Mouse (Mus musculus): ENCODE results near the gene Plch1. TPM values are rescaled to one million over a fixed set of nuclear protein-coding genes. Genes with fewer than 3 reads are reported as not detected.
A peak's percentile ranks its signal among the peaks of the same experiment; 100 is the strongest.

Plch1 gene
- polyA plus RNA-seq, 1 experiment from 2014 or later = 34.0 TPM

DNA sequence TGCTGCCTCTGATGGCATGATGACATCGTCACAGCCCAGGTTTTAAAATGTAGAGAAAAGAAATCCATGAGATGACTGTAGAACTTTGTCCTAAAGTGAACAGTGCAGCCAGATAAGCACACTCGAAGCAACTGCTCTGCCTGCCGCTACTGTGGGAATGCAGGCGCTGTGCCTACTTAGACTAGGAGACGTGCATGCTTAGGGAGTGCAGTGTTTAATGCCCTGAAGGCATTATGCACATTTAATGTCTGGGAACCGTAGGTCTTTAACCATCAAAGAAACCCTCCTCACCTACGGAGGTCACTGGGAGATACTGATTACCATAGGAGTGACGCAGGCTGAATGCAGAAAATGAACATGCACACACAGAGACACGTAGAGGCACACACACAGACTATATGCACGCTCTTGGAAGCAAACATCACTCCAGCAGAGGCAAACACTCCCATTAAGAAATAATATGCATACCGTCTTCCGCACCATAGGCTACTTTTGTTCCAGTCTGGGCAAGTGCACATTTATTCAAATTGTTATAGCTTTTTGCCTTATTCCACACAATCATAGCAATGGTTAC, 48.1 kb downstream of the Plch1 start:
- Histone ChIP-seq H3K9ac (replicated peaks) (no peak overlapping the region), H3K36me3 (no peaks in the 10 kb centered on the region), H3K27me3 (no peaks in the 10 kb centered on the region), H3K9me3 (no peaks in the 10 kb centered on the region), H3K4me1 (peaks cover 14% of the 10 kb centered on the region), H3K4me2 (replicated peaks) (peak overlapping the region; percentile 16), H3K27ac (replicated peaks) (0 out of 2 replicates have a peak overlapping the region, but pooled peaks have one; percentile 27), H3K4me3 (no peak overlapping the region)
- ATAC-seq (ENCODE audit: low FRiP score, low read depth) = peak; percentile 85
- WGBS = 33% methylated on average over 12 of the region's 12 CpGs

DNA sequence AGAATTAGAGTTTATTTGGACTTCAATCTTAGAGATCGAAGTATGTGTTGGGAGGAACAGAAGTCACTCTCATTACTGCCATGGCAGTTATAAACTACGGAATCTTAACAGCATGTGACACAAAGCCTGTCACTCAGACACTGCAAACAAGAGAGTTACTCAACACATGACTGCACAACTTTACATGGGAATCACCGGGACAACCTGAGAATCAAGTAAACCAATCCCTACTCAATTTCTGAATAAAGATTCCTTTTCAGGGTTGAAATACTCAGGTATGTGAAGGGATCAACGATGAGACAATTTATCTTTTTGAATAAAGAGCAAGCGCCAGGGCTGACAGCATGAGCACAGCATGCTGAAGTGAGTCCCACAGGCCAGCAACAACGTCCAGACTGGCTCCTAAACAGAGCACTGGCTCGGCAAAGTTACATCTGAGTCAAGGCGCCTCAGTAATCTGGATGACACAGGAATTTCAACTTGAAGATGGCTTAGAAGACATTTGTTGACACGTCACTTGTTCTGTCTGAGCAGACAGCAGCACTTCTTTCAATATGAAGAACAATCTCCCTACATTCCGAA, 49.4 kb downstream of the Plch1 start:
- Histone ChIP-seq H3K4me1 (peaks cover 14% of the 10 kb centered on the region), H3K4me3 (0 out of 2 replicates have a peak overlapping the region, but pooled peaks have one; percentile 4), H3K27me3 (no peaks in the 10 kb centered on the region), H3K9me3 (no peaks in the 10 kb centered on the region), H3K27ac (replicated peaks) (no peak overlapping the region), H3K9ac (replicated peaks) (no peak overlapping the region), H3K4me2 (replicated peaks) (no peak overlapping the region), H3K36me3 (no peaks in the 10 kb centered on the region)
- 20% methylated on average over 10 of the region's 10 CpGs for WGBS
- no peak; the same call in 1 of the 2 replicates for ATAC-seq (ENCODE audit: low FRiP score, low read depth)

- Histone ChIP-seq H3K4me1 (no peaks in the 10 kb centered on the region), H3K9me3 (no peaks in the 10 kb centered on the region), H3K4me3 (no peak overlapping the region), H3K9ac (replicated peaks) (no peak overlapping the region), H3K36me3 (no peaks in the 10 kb centered on the region), H3K27me3 (no peaks in the 10 kb centered on the region), H3K27ac (replicated peaks) (no peak overlapping the region), H3K4me2 (replicated peaks) (no peak overlapping the region)
- WGBS = 78% methylated on average over 4 of the region's 4 CpGs
- no peak for ATAC-seq (ENCODE audit: low FRiP score, low read depth)
Observed at GRCm38 (mm10) chr3:63844141-63844540, 55.1 kb downstream of the Plch1 start.

GRCm38 (mm10) chr3:63842436-63842835, 56.8 kb downstream of the Plch1 start:
- no peaks in the 10 kb centered on the region for H3K9me3 ChIP-seq
- H3K27me3 ChIP-seq = no peaks in the 10 kb centered on the region
- H3K4me2 ChIP-seq (replicated peaks) = no peak overlapping the region
- H3K9ac ChIP-seq (replicated peaks) = no peak overlapping the region
- H3K4me1 ChIP-seq = 0 out of 2 replicates have a peak, but pooled peaks cover 1% of the 10 kb centered on the region
- no peak for ATAC-seq (ENCODE audit: low FRiP score, low read depth)
- no peaks in the 10 kb centered on the region for H3K36me3 ChIP-seq
- 66% methylated on average over 4 of the region's 4 CpGs for WGBS
- no peak overlapping the region for H3K27ac ChIP-seq (replicated peaks)
- no peak overlapping the region for H3K4me3 ChIP-seq

DNA sequence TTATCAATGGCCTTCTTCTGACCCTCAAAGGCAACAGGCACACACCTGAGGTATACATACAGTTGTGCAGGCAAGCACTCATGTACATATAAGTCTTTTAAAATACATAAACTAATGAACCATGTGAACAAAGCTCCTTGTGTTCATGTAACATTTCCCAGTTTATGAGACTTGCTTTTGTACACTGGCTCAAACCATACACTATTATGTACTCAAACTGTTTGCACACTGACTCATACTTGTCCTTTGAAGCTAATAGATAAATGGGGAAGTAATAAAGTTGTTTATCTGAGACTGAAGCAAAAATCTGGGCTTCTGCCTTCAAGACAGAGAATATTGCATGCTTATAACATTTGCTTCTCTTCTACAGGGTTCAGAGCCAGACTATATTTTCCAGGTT, 61.5 kb downstream of the Plch1 start:
- Histone ChIP-seq H3K4me1 (peaks cover 16% of the 10 kb centered on the region), H3K4me3 (no peak overlapping the region), H3K36me3 (no peaks in the 10 kb centered on the region), H3K4me2 (replicated peaks) (no peak overlapping the region), H3K27me3 (no peaks in the 10 kb centered on the region), H3K9me3 (no peaks in the 10 kb centered on the region), H3K9ac (replicated peaks) (no peak overlapping the region), H3K27ac (replicated peaks) (no peak overlapping the region)
- ATAC-seq (ENCODE audit: low FRiP score, low read depth) = no peak

DNA sequence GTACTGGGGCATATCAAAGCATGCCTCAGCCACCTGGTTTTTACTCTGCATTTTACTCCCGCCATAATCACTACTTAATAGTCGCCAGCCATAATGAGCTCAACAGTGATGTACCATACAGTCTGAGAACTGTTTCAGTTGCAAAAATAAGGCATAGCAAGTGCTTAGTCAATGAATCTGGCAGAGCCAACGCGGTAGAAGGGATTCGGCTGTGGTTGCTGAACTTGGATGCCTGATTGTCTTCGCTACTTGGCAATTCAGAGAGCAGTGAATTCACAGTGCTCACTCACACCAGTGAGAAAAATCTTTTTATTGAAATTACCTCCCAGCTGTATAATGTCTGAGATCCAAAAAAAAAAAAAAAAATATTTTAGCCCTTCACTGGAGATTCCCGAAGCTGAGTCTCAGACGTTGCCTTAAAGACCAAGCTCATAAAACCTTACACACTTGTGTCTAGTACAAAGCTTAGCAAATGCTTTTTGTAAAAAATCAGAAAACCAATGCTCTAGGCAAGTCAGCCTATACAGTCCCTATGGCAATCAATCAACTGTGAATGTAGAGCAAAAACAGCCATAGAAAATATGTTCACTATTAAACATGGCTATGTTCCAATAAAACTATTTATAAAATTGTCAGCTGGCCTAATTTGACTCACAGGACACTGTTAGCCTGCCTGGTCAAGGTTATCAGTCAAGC, 62.2 kb downstream of the Plch1 start:
- H3K4me2 ChIP-seq (replicated peaks) = no peak overlapping the region
- H3K36me3 ChIP-seq = no peaks in the 10 kb centered on the region
- H3K9me3 ChIP-seq = no peaks in the 10 kb centered on the region
- no peak overlapping the region for H3K27ac ChIP-seq (replicated peaks)
- WGBS = 89% methylated on average over 8 of the region's 8 CpGs
- no peak overlapping the region for H3K9ac ChIP-seq (replicated peaks)
- ATAC-seq (ENCODE audit: low FRiP score, low read depth) = no peak
- H3K4me3 ChIP-seq = no peak overlapping the region
- peaks cover 16% of the 10 kb centered on the region for H3K4me1 ChIP-seq
- H3K27me3 ChIP-seq = no peaks in the 10 kb centered on the region

GRCm38 (mm10) chr3:63835816-63836215, 63.5 kb downstream of the Plch1 start:
- no peaks in the 10 kb centered on the region for H3K9me3 ChIP-seq
- H3K4me3 ChIP-seq = no peak overlapping the region
- no peak for ATAC-seq (ENCODE audit: low FRiP score, low read depth)
- no peaks in the 10 kb centered on the region for H3K36me3 ChIP-seq
- no peak overlapping the region for H3K9ac ChIP-seq (replicated peaks)
- H3K4me2 ChIP-seq (replicated peaks) = no peak overlapping the region
- peaks cover 16% of the 10 kb centered on the region for H3K4me1 ChIP-seq
- no peaks in the 10 kb centered on the region for H3K27me3 ChIP-seq
- no peak overlapping the region for H3K27ac ChIP-seq (replicated peaks)

DNA sequence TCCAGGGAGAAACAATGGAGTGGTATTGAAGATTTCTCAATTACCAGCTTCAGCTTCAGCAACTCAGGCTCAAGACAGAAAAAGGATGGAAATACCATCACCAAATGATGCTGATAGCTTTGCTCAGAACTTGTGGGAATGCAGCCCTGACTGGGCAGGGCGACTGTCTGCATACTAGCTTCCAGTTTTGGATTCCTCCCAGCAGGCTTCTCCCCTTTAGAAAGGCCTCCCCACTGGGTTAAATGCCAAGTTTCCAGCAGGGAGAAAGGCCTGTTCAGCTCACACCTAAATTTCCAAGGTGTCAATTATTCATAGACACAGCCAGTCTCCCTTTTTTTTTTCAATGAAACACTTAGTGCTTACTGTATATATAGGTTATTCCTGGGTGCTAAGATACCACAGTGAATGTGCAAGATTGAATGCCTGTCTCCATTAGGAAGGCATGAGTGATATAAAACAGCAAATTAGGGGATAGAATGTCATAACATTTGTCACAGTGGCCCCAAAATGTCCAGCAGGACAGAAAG, 75.3 kb downstream of the Plch1 start:
- H3K9ac ChIP-seq (replicated peaks) = no peak overlapping the region
- H3K27me3 ChIP-seq = no peaks in the 10 kb centered on the region
- no peak overlapping the region for H3K4me3 ChIP-seq
- no peaks in the 10 kb centered on the region for H3K36me3 ChIP-seq
- H3K4me1 ChIP-seq = peaks cover 7% of the 10 kb centered on the region
- WGBS = 13% methylated on average over 1 of the region's 1 CpGs
- H3K4me2 ChIP-seq (replicated peaks) = no peak overlapping the region
- no peak overlapping the region for H3K27ac ChIP-seq (replicated peaks)
- H3K9me3 ChIP-seq = no peaks in the 10 kb centered on the region
- ATAC-seq (ENCODE audit: low FRiP score, low read depth) = no peak

GRCm38 (mm10) chr3:63822631-63823030, 76.6 kb downstream of the Plch1 start:
- no peak for ATAC-seq (ENCODE audit: low FRiP score, low read depth)
- no peak overlapping the region for H3K27ac ChIP-seq (replicated peaks)
- no peak overlapping the region for H3K4me3 ChIP-seq

DNA sequence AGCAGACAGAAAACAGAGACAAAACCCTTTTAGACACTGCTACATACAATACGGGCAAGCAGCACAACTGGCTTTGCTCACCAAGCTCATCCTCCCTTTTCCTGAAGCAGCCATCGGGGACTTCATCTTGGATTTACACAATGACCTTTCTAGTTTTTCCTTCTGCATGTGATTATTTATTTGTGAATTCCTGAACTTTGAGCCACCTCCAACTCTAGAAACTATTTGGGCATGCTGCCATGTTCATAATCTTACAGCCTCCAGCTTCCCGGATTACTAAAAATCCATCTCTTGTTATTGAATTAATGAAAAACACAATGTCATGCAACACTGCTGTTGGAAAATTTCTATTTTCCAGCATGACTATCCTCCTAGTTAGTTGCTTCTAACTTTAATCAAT, 84.1 kb downstream of the Plch1 start:
- Histone ChIP-seq H3K27me3 (no peaks in the 10 kb centered on the region), H3K4me3 (no peak overlapping the region), H3K4me2 (replicated peaks) (no peak overlapping the region), H3K4me1 (no peaks in the 10 kb centered on the region), H3K9ac (replicated peaks) (no peak overlapping the region), H3K9me3 (no peaks in the 10 kb centered on the region), H3K27ac (replicated peaks) (no peak overlapping the region), H3K36me3 (no peaks in the 10 kb centered on the region)
- ATAC-seq (ENCODE audit: low FRiP score, low read depth) = no peak
- 86% methylated on average over 3 of the region's 3 CpGs for WGBS

More at GRCm38 (mm10) chr3:63822631-63823030, 76.6 kb downstream of the Plch1 start:
- H3K4me2 ChIP-seq (replicated peaks) = no peak overlapping the region
- H3K9ac ChIP-seq (replicated peaks) = no peak overlapping the region
- peaks cover 7% of the 10 kb centered on the region for H3K4me1 ChIP-seq
- no peaks in the 10 kb centered on the region for H3K9me3 ChIP-seq
- H3K27me3 ChIP-seq = no peaks in the 10 kb centered on the region
- H3K36me3 ChIP-seq = no peaks in the 10 kb centered on the region

- WGBS = 80% methylated on average over 1 of the region's 1 CpGs
- H3K27ac ChIP-seq (replicated peaks) = no peak overlapping the region
- H3K4me3 ChIP-seq = no peak overlapping the region
- no peak overlapping the region for H3K4me2 ChIP-seq (replicated peaks)
- H3K36me3 ChIP-seq = no peaks in the 10 kb centered on the region
- no peak overlapping the region for H3K9ac ChIP-seq (replicated peaks)
- no peaks in the 10 kb centered on the region for H3K9me3 ChIP-seq
- ATAC-seq (ENCODE audit: low FRiP score, low read depth) = no peak
- no peaks in the 10 kb centered on the region for H3K27me3 ChIP-seq
- H3K4me1 ChIP-seq = no peaks in the 10 kb centered on the region
Observed at GRCm38 (mm10) chr3:63814203-63814602, 85.1 kb downstream of the Plch1 start.

DNA sequence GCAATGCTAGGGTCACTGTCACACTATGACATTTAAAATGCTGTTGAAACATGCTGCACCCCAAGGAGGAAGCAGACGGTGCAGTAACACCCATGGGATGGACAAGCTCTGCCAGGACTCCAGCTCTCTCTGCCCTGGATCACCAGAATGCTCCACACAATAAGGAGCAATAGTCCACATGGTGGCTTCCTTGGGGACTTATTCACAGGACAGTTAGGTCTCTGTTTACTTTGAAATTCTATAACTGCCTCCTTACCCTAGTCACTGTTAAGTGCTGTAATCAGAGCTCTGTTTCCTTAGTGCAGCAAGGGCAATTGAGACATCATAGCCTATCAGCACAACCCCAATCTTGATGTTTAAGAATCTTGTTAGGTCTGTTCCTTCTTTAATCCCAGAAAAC, 92.4 kb downstream of the Plch1 start:
- no peak for ATAC-seq (ENCODE audit: low FRiP score, low read depth)
- no peaks in the 10 kb centered on the region for H3K9me3 ChIP-seq

More for the DNA sequence above, 92.4 kb downstream of the Plch1 start:
- Histone ChIP-seq H3K9ac (replicated peaks) (no peak overlapping the region), H3K4me3 (no peak overlapping the region), H3K27me3 (no peaks in the 10 kb centered on the region), H3K36me3 (no peaks in the 10 kb centered on the region), H3K4me2 (replicated peaks) (no peak overlapping the region), H3K4me1 (no peaks in the 10 kb centered on the region), H3K27ac (replicated peaks) (no peak overlapping the region)
- 82% methylated on average over 1 of the region's 1 CpGs for WGBS
